Mouse (Mus musculus): Measurements from ENCODE around the gene Cenpn. TPM values are rescaled to one million over a fixed set of nuclear protein-coding genes. Genes with fewer than 3 reads are reported as not detected.

Cenpn gene
- polyA plus RNA-seq (2014; fragmentation: Nextera tagmentation; extraction: Ambion mirVana): 8.6 and 9.7 TPM in 2 replicates

- H3K9ac ChIP-seq: peak within 1 kb of the TSS; percentile 64
- 1% methylated on average over 57 of the region's 57 CpGs for WGBS
- ATAC-seq (ENCODE audit: low FRiP score) (peak; percentile 95), DNase-seq (ENCODE audit: low spot score) (peak; percentile 96)
- H3K4me2 ChIP-seq (replicated peaks): peak within 1 kb of the TSS; percentile 61
- no peaks in the 10 kb centered on the region for H3K9me3 ChIP-seq (ENCODE audit: control insufficient read depth, low read length)
- no peaks in the 10 kb centered on the region for H3K27me3 ChIP-seq (ENCODE audit: control insufficient read depth, insufficient read depth, low read length)
- H3K4me1 ChIP-seq (replicated peaks; ENCODE audit: control insufficient read depth, insufficient read depth, low read length): 0 out of 2 replicates have a peak, but pooled peaks cover 8% of the 10 kb centered on the region
- no peaks in the 10 kb centered on the region for H3K36me3 ChIP-seq (replicated peaks; ENCODE audit: control insufficient read depth, insufficient read depth)
- H3K4me3 ChIP-seq (replicated peaks; ENCODE audit: low read length): peak within 1 kb of the TSS; percentile 58
- H3K27ac ChIP-seq: peak within 1 kb of the TSS; percentile 66
Measured at GRCm38 (mm10) chr8:116921337-116922059, at the start of gene Cenpn, which contains the start of gene Cmc2. Gene Cenpn, plus strand, starts transcription at chr8:116921730. Gene Cmc2, minus strand, starts transcription at chr8:116921455.

DNA sequence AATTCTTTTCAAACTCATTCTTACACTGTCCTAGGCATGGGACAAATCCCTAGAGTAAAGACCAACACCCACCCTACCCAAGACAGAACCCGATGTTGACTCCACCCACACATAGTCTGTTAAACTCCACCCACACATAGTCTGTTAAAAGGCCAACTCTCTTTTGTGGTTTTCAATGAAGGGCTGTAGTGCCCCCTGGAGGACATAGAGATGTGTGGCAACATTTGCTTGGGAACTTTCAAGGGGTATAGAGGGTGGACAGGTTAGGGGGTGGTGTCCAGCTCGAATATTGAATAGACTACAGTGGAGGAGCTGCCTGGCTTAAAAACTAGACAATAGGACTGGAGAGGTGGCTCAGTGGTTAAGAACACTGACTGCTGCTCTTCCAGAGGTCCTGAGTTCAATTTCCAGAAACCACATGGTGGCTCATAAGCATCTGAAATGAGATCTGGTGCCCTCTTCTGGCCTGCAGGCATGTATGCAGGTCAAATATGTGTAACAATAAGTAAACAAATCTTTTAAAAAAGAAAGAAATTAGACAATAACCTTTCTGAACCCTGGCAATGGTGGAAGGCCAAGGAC lies 48.7 kb upstream of the Cenpn start:
- Histone ChIP-seq H3K4me2 (replicated peaks) (no peak overlapping the region), H3K4me3 (replicated peaks; ENCODE audit: low read length) (no peak overlapping the region), H3K27ac (no peak overlapping the region), H3K27me3 (ENCODE audit: control insufficient read depth, insufficient read depth, low read length) (no peaks in the 10 kb centered on the region), H3K4me1 (replicated peaks; ENCODE audit: control insufficient read depth, insufficient read depth, low read length) (no peaks in the 10 kb centered on the region), H3K36me3 (replicated peaks; ENCODE audit: control insufficient read depth, insufficient read depth) (no peaks in the 10 kb centered on the region), H3K9me3 (ENCODE audit: control insufficient read depth, low read length) (no peaks in the 10 kb centered on the region), H3K9ac (no peak overlapping the region)
- no peak for DNase-seq (ENCODE audit: low spot score)
- no peak for ATAC-seq (ENCODE audit: low FRiP score)
- 76% methylated on average over 2 of the region's 2 CpGs for WGBS

DNA sequence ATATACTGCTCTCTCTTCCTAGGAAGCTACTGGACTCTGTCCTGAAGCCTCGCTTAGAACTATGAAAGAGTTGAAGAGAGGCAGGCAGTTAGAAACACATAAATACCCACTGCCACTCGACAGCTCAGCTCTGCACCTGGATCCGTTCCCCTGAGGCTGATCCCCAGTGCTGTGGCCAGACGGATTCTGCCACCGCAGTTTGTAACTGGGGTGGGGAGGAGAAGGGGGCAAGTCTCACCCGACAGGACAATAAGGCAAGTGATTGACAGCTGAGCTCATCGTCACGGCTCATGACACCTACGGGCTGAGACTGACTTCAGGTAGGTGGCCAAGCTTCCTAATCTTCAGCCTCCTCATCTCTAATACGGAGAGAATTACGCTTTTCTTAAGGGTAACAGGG lies 47.9 kb upstream of the Cenpn start:
- DNase-seq (ENCODE audit: low spot score) (no peak), ATAC-seq (ENCODE audit: low FRiP score) (no peak)
- no peak overlapping the region for H3K27ac ChIP-seq
- H3K4me1 ChIP-seq (replicated peaks; ENCODE audit: control insufficient read depth, insufficient read depth, low read length): no peaks in the 10 kb centered on the region
- no peak overlapping the region for H3K4me2 ChIP-seq (replicated peaks)
- no peak overlapping the region for H3K4me3 ChIP-seq (replicated peaks; ENCODE audit: low read length)
- 80% methylated on average over 11 of the region's 11 CpGs for WGBS
- no peaks in the 10 kb centered on the region for H3K27me3 ChIP-seq (ENCODE audit: control insufficient read depth, insufficient read depth, low read length)
- no peaks in the 10 kb centered on the region for H3K9me3 ChIP-seq (ENCODE audit: control insufficient read depth, low read length)
- no peak overlapping the region for H3K9ac ChIP-seq
- no peaks in the 10 kb centered on the region for H3K36me3 ChIP-seq (replicated peaks; ENCODE audit: control insufficient read depth, insufficient read depth)

GRCm38 (mm10) chr8:116873986-116874385 lies 47.5 kb upstream of the Cenpn start:
- WGBS: 90% methylated on average over 8 of the region's 8 CpGs
- H3K4me2 ChIP-seq (replicated peaks): no peak overlapping the region
- no peak overlapping the region for H3K4me3 ChIP-seq (replicated peaks; ENCODE audit: low read length)
- no peaks in the 10 kb centered on the region for H3K9me3 ChIP-seq (ENCODE audit: control insufficient read depth, low read length)
- no peak for DNase-seq (ENCODE audit: low spot score)
- H3K27me3 ChIP-seq (ENCODE audit: control insufficient read depth, insufficient read depth, low read length): no peaks in the 10 kb centered on the region
- H3K27ac ChIP-seq: no peak overlapping the region
- no peaks in the 10 kb centered on the region for H3K36me3 ChIP-seq (replicated peaks; ENCODE audit: control insufficient read depth, insufficient read depth)
- H3K9ac ChIP-seq: no peak overlapping the region
- no peak for ATAC-seq (ENCODE audit: low FRiP score)
- H3K4me1 ChIP-seq (replicated peaks; ENCODE audit: control insufficient read depth, insufficient read depth, low read length): no peaks in the 10 kb centered on the region

DNA sequence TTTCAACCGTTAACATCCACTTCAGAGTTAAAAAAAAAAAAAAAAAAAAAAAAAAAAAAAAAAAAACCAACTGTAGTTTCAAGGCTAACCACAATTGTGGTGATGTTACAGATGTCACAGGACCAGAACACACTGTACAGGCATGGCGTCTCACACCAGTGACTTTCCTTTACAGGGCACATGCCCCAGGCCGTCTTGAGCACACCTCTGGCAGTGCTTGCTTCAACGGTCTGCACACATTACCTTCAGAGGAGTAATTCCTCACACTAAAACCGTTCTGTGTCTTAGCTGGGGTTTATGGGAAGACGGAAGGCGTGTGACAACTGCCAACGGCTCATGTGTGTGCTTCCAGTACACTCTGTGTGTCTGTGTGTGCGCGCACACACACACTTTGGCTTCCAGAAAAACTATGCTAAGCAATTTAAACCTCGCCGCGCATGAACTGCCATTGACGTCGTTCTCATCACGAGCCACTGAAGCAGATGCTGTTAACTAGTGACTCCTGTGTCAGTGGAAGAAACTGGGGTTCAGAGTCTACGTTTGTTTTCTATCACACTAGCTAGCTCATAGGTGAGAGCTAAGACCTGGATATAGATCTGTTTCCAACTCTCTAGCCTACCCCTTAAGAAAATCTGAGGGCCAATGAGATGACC lies 45.6 kb upstream of the Cenpn start:
- H3K4me1 ChIP-seq (replicated peaks; ENCODE audit: control insufficient read depth, insufficient read depth, low read length): no peaks in the 10 kb centered on the region
- ATAC-seq (ENCODE audit: low FRiP score): no peak
- WGBS: 88% methylated on average over 17 of the region's 17 CpGs

GRCm38 (mm10) chr8:116881396-116881795 lies 40.1 kb upstream of the Cenpn start:
- no peak overlapping the region for H3K4me2 ChIP-seq (replicated peaks)
- no peak overlapping the region for H3K4me3 ChIP-seq (replicated peaks; ENCODE audit: low read length)
- ATAC-seq (ENCODE audit: low FRiP score): no peak

More for the DNA sequence above, 45.6 kb upstream of the Cenpn start:
- Histone ChIP-seq H3K4me3 (replicated peaks; ENCODE audit: low read length) (no peak overlapping the region), H3K4me2 (replicated peaks) (no peak overlapping the region), H3K27me3 (ENCODE audit: control insufficient read depth, insufficient read depth, low read length) (no peaks in the 10 kb centered on the region), H3K9ac (no peak overlapping the region), H3K9me3 (ENCODE audit: control insufficient read depth, low read length) (no peaks in the 10 kb centered on the region), H3K36me3 (replicated peaks; ENCODE audit: control insufficient read depth, insufficient read depth) (no peaks in the 10 kb centered on the region), H3K27ac (no peak overlapping the region)
- DNase-seq (ENCODE audit: low spot score): no peak

GRCm38 (mm10) chr8:116887813-116888212 lies 33.7 kb upstream of the Cenpn start:
- no peak for DNase-seq (ENCODE audit: low spot score)
- H3K4me2 ChIP-seq (replicated peaks): no peak overlapping the region
- 70% methylated on average over 4 of the region's 4 CpGs for WGBS

More at GRCm38 (mm10) chr8:116881396-116881795, 40.1 kb upstream of the Cenpn start:
- 93% methylated on average over 8 of the region's 8 CpGs for WGBS
- Histone ChIP-seq H3K9me3 (ENCODE audit: control insufficient read depth, low read length) (no peaks in the 10 kb centered on the region), H3K36me3 (replicated peaks; ENCODE audit: control insufficient read depth, insufficient read depth) (no peaks in the 10 kb centered on the region), H3K27ac (no peak overlapping the region), H3K9ac (no peak overlapping the region), H3K27me3 (ENCODE audit: control insufficient read depth, insufficient read depth, low read length) (no peaks in the 10 kb centered on the region), H3K4me1 (replicated peaks; ENCODE audit: control insufficient read depth, insufficient read depth, low read length) (no peaks in the 10 kb centered on the region)
- no peak for DNase-seq (ENCODE audit: low spot score)

GRCm38 (mm10) chr8:116891446-116891845 lies 30.1 kb upstream of the Cenpn start:
- H3K9me3 ChIP-seq (ENCODE audit: control insufficient read depth, low read length): 0 out of 2 replicates have a peak, but pooled peaks cover 3% of the 10 kb centered on the region
- H3K27me3 ChIP-seq (ENCODE audit: control insufficient read depth, insufficient read depth, low read length): no peaks in the 10 kb centered on the region
- H3K36me3 ChIP-seq (replicated peaks; ENCODE audit: control insufficient read depth, insufficient read depth): 0 out of 2 replicates have a peak, but pooled peaks cover 10% of the 10 kb centered on the region
- no peaks in the 10 kb centered on the region for H3K4me1 ChIP-seq (replicated peaks; ENCODE audit: control insufficient read depth, insufficient read depth, low read length)
- no peak overlapping the region for H3K4me3 ChIP-seq (replicated peaks; ENCODE audit: low read length)
- no peak for DNase-seq (ENCODE audit: low spot score)
- H3K4me2 ChIP-seq (replicated peaks): no peak overlapping the region
- ATAC-seq (ENCODE audit: low FRiP score): no peak
- 90% methylated on average over 5 of the region's 5 CpGs for WGBS
- H3K9ac ChIP-seq: no peak overlapping the region
- H3K27ac ChIP-seq: no peak overlapping the region

More at GRCm38 (mm10) chr8:116887813-116888212, 33.7 kb upstream of the Cenpn start:
- H3K9me3 ChIP-seq (ENCODE audit: control insufficient read depth, low read length): no peaks in the 10 kb centered on the region
- H3K27ac ChIP-seq: no peak overlapping the region
- no peak for ATAC-seq (ENCODE audit: low FRiP score)
- H3K27me3 ChIP-seq (ENCODE audit: control insufficient read depth, insufficient read depth, low read length): no peaks in the 10 kb centered on the region
- H3K4me3 ChIP-seq (replicated peaks; ENCODE audit: low read length): no peak overlapping the region
- H3K36me3 ChIP-seq (replicated peaks; ENCODE audit: control insufficient read depth, insufficient read depth): 0 out of 2 replicates have a peak, but pooled peaks cover 10% of the 10 kb centered on the region
- no peaks in the 10 kb centered on the region for H3K4me1 ChIP-seq (replicated peaks; ENCODE audit: control insufficient read depth, insufficient read depth, low read length)
- H3K9ac ChIP-seq: no peak overlapping the region

DNA sequence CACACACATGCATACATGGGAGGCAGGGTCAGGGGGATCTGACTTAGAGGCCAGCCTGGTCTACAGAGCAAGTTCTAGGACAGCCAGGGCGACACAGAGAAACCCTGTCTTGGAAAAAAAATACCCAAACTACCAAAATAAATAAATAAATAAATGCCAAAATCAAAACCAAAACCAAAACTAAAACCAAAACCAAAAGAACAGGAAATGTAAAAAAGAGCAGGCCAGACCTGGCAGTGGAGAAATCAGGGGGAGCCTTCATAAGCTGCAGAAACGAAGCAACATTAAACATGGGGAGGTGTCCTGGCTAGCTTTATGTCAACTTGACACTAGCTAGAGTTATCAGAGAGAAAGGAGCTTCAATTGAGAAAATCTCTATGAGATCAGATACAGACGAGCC lies 29.4 kb upstream of the Cenpn start:
- Histone ChIP-seq H3K4me1 (replicated peaks; ENCODE audit: control insufficient read depth, insufficient read depth, low read length) (no peaks in the 10 kb centered on the region), H3K27me3 (ENCODE audit: control insufficient read depth, insufficient read depth, low read length) (no peaks in the 10 kb centered on the region), H3K9ac (no peak overlapping the region), H3K36me3 (replicated peaks; ENCODE audit: control insufficient read depth, insufficient read depth) (0 out of 2 replicates have a peak, but pooled peaks cover 10% of the 10 kb centered on the region), H3K9me3 (ENCODE audit: control insufficient read depth, low read length) (0 out of 2 replicates have a peak, but pooled peaks cover 3% of the 10 kb centered on the region), H3K4me2 (replicated peaks) (no peak overlapping the region), H3K4me3 (replicated peaks; ENCODE audit: low read length) (no peak overlapping the region), H3K27ac (no peak overlapping the region)
- DNase-seq (ENCODE audit: low spot score) (no peak), ATAC-seq (ENCODE audit: low FRiP score) (no peak)
- WGBS: 95% methylated on average over 3 of the region's 3 CpGs
